Mouse (Mus musculus) ovary, postnatal 14 days (tissue): ENCODE measurements at regions not wholly inside any gene's neighbourhood (a gene's known extent, or its start where the extent isn't known, plus 50 kb on each side); places are given as distances from the start of the nearest gene placed in this dataset.
A peak's percentile ranks its signal among the peaks of the same experiment; 100 is the strongest.

Experiments
- DNase-seq: peaks from one replicate; pipeline ENCODE4 v3.0.0; 2022; ENCODE audit warnings: low spot score

GRCm38 (mm10) chr13:53704104-53704503 lies 231.2 kb upstream of the Msx2 start:
- no peak for DNase-seq

- no peak for DNase-seq
Measured at GRCm38 (mm10) chr13:53700236-53700635, 227.4 kb upstream of the Msx2 start.

GRCm38 (mm10) chr13:53697954-53698353 lies 225.1 kb upstream of the Msx2 start:
- no peak for DNase-seq

GRCm38 (mm10) chr13:53695385-53695784 lies 222.5 kb upstream of the Msx2 start:
- DNase-seq = no peak

- no peak for DNase-seq
Measured at GRCm38 (mm10) chr13:53688934-53689333, 216.1 kb upstream of the Msx2 start.

GRCm38 (mm10) chr13:53688489-53688888 lies 215.6 kb upstream of the Msx2 start:
- DNase-seq = peak; percentile 81

GRCm38 (mm10) chr13:53684498-53684897 lies 211.6 kb upstream of the Msx2 start:
- no peak for DNase-seq

GRCm38 (mm10) chr13:53677187-53677586 lies 204.3 kb upstream of the Msx2 start:
- DNase-seq = no peak

- DNase-seq = no peak
Measured at GRCm38 (mm10) chr13:53670361-53670760, 197.5 kb upstream of the Msx2 start.

- DNase-seq = no peak
Measured at GRCm38 (mm10) chr13:53667518-53667917, 194.6 kb upstream of the Msx2 start.

- DNase-seq = no peak
Measured at GRCm38 (mm10) chr13:53665592-53665991, 192.7 kb upstream of the Msx2 start.

GRCm38 (mm10) chr13:53664631-53665230 lies 191.9 kb upstream of the Msx2 start:
- DNase-seq = no peak

- DNase-seq = no peak
Measured at GRCm38 (mm10) chr13:53652826-53653225, 180.0 kb upstream of the Msx2 start.

- no peak for DNase-seq
Measured at GRCm38 (mm10) chr13:53648353-53648752, 175.5 kb upstream of the Msx2 start.

- no peak for DNase-seq
Measured at GRCm38 (mm10) chr13:53642557-53642956, 169.7 kb upstream of the Msx2 start.

- DNase-seq = no peak
Measured at GRCm38 (mm10) chr13:53639584-53639983, 166.7 kb upstream of the Msx2 start.

GRCm38 (mm10) chr13:53639115-53639514 lies 166.2 kb upstream of the Msx2 start:
- no peak for DNase-seq

GRCm38 (mm10) chr13:53636011-53636410 lies 163.1 kb upstream of the Msx2 start:
- DNase-seq = no peak

GRCm38 (mm10) chr13:53634637-53635203 lies 161.8 kb upstream of the Msx2 start:
- DNase-seq = no peak

GRCm38 (mm10) chr13:53598050-53598449 lies 125.2 kb upstream of the Msx2 start:
- DNase-seq = no peak

- no peak for DNase-seq
Measured at GRCm38 (mm10) chr13:53596871-53597800, 124.3 kb upstream of the Msx2 start.

- peak; percentile 15 for DNase-seq
Measured at GRCm38 (mm10) chr13:53592755-53593154, 119.9 kb upstream of the Msx2 start.

GRCm38 (mm10) chr13:53586771-53587170 lies 113.9 kb upstream of the Msx2 start:
- no peak for DNase-seq
